Mouse (Mus musculus): ENCODE measurements at regions not wholly inside any gene's neighbourhood (a gene's known extent, or its start where the extent isn't known, plus 50 kb on each side); places are given as distances from the start of the nearest gene placed in this dataset.

GRCm38 (mm10) chr3:29890764-29891163 lies 657.0 kb downstream of the Mecom start:
- no peak for DNase-seq

GRCm38 (mm10) chr3:29890286-29890685 lies 657.5 kb downstream of the Mecom start:
- DNase-seq = no peak

- no peak for DNase-seq
These were observed 658.2 kb downstream of the Mecom start for GRCm38 (mm10) chr3:29889638-29890037.

- DNase-seq = no peak
These were observed 667.8 kb downstream of the Mecom start for GRCm38 (mm10) chr3:29879966-29880365.

- no peak for DNase-seq
These were observed 672.0 kb downstream of the Mecom start for GRCm38 (mm10) chr3:29875768-29876167.

GRCm38 (mm10) chr3:29862437-29862836 lies 685.4 kb downstream of the Mecom start:
- DNase-seq = no peak

GRCm38 (mm10) chr3:29852465-29852864 lies 695.3 kb downstream of the Mecom start:
- DNase-seq = no peak

- no peak for DNase-seq
These were observed 712.4 kb downstream of the Mecom start for GRCm38 (mm10) chr3:29835432-29835831.

- DNase-seq = no peak
These were observed 712.9 kb downstream of the Mecom start for GRCm38 (mm10) chr3:29834884-29835283.

- no peak for DNase-seq
These were observed 716.5 kb downstream of the Mecom start for GRCm38 (mm10) chr3:29831346-29831745.

GRCm38 (mm10) chr3:29822622-29823370 lies 725.0 kb downstream of the Mecom start:
- DNase-seq = no peak

- no peak for DNase-seq
These were observed 730.8 kb downstream of the Mecom start for GRCm38 (mm10) chr3:29816964-29817363.

GRCm38 (mm10) chr3:29813276-29813675 lies 731.5 kb downstream of the Egfem1 start:
- DNase-seq = no peak

GRCm38 (mm10) chr3:29812480-29813240 lies 730.8 kb downstream of the Egfem1 start:
- DNase-seq = no peak

- DNase-seq = no peak
These were observed 724.2 kb downstream of the Egfem1 start for GRCm38 (mm10) chr3:29806046-29806445.

- no peak for DNase-seq
These were observed 721.6 kb downstream of the Egfem1 start for GRCm38 (mm10) chr3:29803456-29803855.

- DNase-seq = no peak
These were observed 719.3 kb downstream of the Egfem1 start for GRCm38 (mm10) chr3:29801081-29801480.

GRCm38 (mm10) chr3:29774365-29774764 lies 692.5 kb downstream of the Egfem1 start:
- DNase-seq = no peak

GRCm38 (mm10) chr3:29771194-29771593 lies 689.4 kb downstream of the Egfem1 start:
- no peak for DNase-seq

GRCm38 (mm10) chr3:29768592-29768991 lies 686.8 kb downstream of the Egfem1 start:
- no peak for DNase-seq

GRCm38 (mm10) chr3:29764021-29764420 lies 682.2 kb downstream of the Egfem1 start:
- no peak for DNase-seq

- peak; percentile 11 for DNase-seq
These were observed 676.1 kb downstream of the Egfem1 start for GRCm38 (mm10) chr3:29757821-29758494.

Measured in right cerebral cortex, postnatal 14 days (tissue).